Mouse (Mus musculus) hindbrain, embryonic 11.5 days (tissue): Measurements from ENCODE around the gene 2200002D01Rik. TPM values are rescaled to one million over a fixed set of nuclear protein-coding genes. Genes with fewer than 3 reads are reported as not detected.
"Not testable (repeated sequence)": the region's sequence is repeated elsewhere in the genome, so short reads cannot be mapped to it uniquely, and the experiment has no call there.

ENCODE experiments used
- ATAC-seq: fragments of 200-750 bp; cut with Nextera tagmentation; 2 replicates; pipeline ENCODE4 v1.8.0; 2017; ENCODE audit warnings: mild to moderate bottlenecking, moderate TSS enrichment, moderate library complexity; ENCODE audit not compliant: low FRiP score
- DNase-seq: peaks from one replicate; pipeline ENCODE4 v3.0.0-alpha.2; 2015; ENCODE audit warnings: low spot score
- H3K27ac ChIP-seq: fragments of 300-500 bp; sonication (generic); 2 replicates; pipeline ENCODE4 v1.5.1; 2014; ENCODE audit warnings: mild to moderate bottlenecking, low read depth, low read length
- H3K27me3 ChIP-seq: fragments of 300-500 bp; sonication (generic); 2 replicates; pipeline ENCODE4 v1.6.1; 2014; ENCODE audit warnings: mild to moderate bottlenecking, low read length, moderate library complexity, mixed read lengths; ENCODE audit not compliant: control insufficient read depth, insufficient read depth
- H3K36me3 ChIP-seq: fragments of 300-500 bp; sonication (generic); 2 replicates; pipeline ENCODE4 v1.6.1; 2014; ENCODE audit warnings: mild to moderate bottlenecking, low read length, moderate library complexity, mixed read lengths; ENCODE audit not compliant: control insufficient read depth, insufficient read depth
- H3K4me1 ChIP-seq: fragments of 300-500 bp; sonication (generic); replicated peaks from 2 replicates; pipeline ENCODE4 v1.6.1; 2014; ENCODE audit warnings: low read length, mixed read lengths; ENCODE audit not compliant: control insufficient read depth, insufficient read depth
- H3K4me2 ChIP-seq: fragments of 300-500 bp; sonication (generic); replicated peaks from 2 replicates; pipeline ENCODE4 v1.6.1; 2014; ENCODE audit warnings: mild to moderate bottlenecking, low read depth, low read length
- H3K4me3 ChIP-seq: fragments of 300-500 bp; sonication (generic); 2 replicates; pipeline ENCODE4 v1.5.1; 2014; ENCODE audit warnings: low read depth, low read length
- H3K9ac ChIP-seq: fragments of 300-500 bp; sonication (generic); 2 replicates; pipeline ENCODE4 v1.6.1; 2014; ENCODE audit warnings: low read depth, low read length
- H3K9me3 ChIP-seq: fragments of 300-500 bp; sonication (generic); 2 replicates; pipeline ENCODE4 v1.6.1; 2016; ENCODE audit warnings: low read length; ENCODE audit not compliant: control insufficient read depth
- WGBS: fragments of 180-500 bp; shearing (Covaris S2); extraction: QIAGEN DNeasy Blood & Tissue Kit; methylation state at CpG from one replicate; pipeline ENCODE4 v1.1.7; 2014; 5-methylcytosine and 5-hydroxymethylcytosine counted together
- polyA plus RNA-seq: library from polyadenylated mRNA; unstranded; fragments of >200 nt; fragmentation: Nextera tagmentation; extraction: Ambion mirVana; gene quantifications from 2 replicates; pipeline ENCODE4 v1.2.1, GENCODE M21; 2014

2200002D01Rik gene
- polyA plus RNA-seq, 1 experiment from 2014 or later, result 2.5 TPM

DNA sequence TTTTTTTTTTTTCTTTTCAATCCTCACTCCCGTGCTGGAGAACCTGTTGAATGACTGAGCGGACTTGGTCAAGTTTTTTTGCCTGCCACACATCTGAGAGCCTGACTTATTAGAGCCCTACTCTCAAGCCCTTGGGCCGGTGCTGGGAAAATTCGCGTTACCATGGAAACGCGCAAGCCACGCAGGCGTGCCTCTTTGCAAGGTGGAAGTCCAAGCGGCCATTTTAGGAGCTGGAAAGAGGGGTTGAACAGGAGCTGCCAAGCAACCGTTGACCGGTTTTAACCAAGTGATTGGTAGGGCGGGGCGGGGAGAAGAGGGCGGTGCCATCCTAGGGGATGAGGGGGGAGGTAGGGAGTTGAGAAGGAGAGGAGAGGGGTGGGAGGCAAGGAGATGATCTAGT, 33.4 kb downstream of the 2200002D01Rik start:
- no peak overlapping the region for H3K27ac ChIP-seq
- no peaks in the 10 kb centered on the region; the same call in 1 of the 2 replicates for H3K4me1 ChIP-seq
- H3K4me2 ChIP-seq, result no peak overlapping the region
- no peak overlapping the region for H3K4me3 ChIP-seq
- DNase-seq (peak; percentile 10), ATAC-seq (no peak)
- H3K9ac ChIP-seq, result no peak overlapping the region
- peaks cover 13% of the 10 kb centered on the region for H3K27me3 ChIP-seq
- 42% methylated on average over 15 of the region's 15 CpGs for WGBS
- no peaks in the 10 kb centered on the region for H3K36me3 ChIP-seq
- no peaks in the 10 kb centered on the region for H3K9me3 ChIP-seq

DNA sequence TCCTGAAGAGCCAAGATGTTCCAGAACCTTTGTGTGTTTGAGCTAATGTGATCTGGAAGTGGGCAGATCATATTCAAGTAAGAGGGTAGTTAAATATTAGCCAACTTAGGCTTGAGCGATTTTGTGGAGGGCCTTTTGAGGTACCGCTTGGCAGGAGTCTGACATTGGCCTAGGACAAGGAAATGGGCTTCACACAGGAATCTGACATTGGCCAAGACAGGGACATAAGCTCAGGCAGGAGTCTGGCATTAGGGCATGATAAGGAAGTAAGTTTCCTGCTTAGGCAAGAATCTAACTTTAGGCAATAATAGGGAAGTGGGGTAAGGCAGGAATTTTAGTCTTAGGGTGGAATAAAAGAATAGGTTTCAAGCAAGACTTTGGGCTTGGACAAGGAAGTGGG, 34.0 kb downstream of the 2200002D01Rik start:
- peaks cover 13% of the 10 kb centered on the region for H3K27me3 ChIP-seq
- no peaks in the 10 kb centered on the region for H3K9me3 ChIP-seq
- H3K9ac ChIP-seq, result no peak overlapping the region
- ATAC-seq, result no peak
- DNase-seq, result no peak
- H3K27ac ChIP-seq, result no peak overlapping the region
- WGBS, result 71% methylated on average over 2 of the region's 2 CpGs
- no peaks in the 10 kb centered on the region for H3K36me3 ChIP-seq
- H3K4me3 ChIP-seq, result no peak overlapping the region; the same call in 1 of the 2 replicates
- no peak overlapping the region for H3K4me2 ChIP-seq
- H3K4me1 ChIP-seq, result no peaks in the 10 kb centered on the region; the same call in 1 of the 2 replicates

DNA sequence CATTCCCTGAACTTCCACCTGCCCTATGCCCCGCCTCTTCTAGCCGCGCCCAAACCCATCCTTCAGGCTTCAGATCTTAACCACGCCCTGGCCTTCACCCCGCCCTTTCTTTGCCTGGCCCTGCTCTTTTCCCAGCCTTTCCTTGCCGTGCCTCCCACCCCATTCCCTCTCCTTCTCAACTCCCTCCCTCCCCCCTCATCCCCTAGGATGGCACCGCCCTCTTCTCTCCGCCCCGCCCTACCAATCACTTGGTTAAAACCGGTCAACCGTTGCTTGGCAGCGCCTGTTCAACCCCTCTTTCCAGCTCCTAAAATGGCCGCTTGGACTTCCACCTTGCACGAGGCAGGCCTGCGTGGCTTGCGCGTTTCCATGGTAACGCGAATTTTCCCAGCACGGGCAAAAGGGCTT, 34.6 kb downstream of the 2200002D01Rik start, which contains the start of gene Catsperg1:
Catsperg1 (minus strand) TSS at position 361 of the 408 bp plus-strand sequence.
- Histone ChIP-seq H3K4me3 (peak within 1 kb of the TSS; percentile 16; the same call in 1 of the 2 replicates), H3K9ac (no peak within 1 kb of the TSS), H3K4me1 (no peaks in the 10 kb centered on the region; the same call in 1 of the 2 replicates), H3K27me3 (peaks cover 13% of the 10 kb centered on the region), H3K4me2 (peak within 1 kb of the TSS; percentile 23; the same call in 1 of the 2 replicates), H3K9me3 (no peaks in the 10 kb centered on the region), H3K27ac (no peak within 1 kb of the TSS), H3K36me3 (no peaks in the 10 kb centered on the region)
- under 1% methylated on average over 20 of the region's 20 CpGs for WGBS
- ATAC-seq (peak; percentile 82), DNase-seq (peak; percentile 80)

DNA sequence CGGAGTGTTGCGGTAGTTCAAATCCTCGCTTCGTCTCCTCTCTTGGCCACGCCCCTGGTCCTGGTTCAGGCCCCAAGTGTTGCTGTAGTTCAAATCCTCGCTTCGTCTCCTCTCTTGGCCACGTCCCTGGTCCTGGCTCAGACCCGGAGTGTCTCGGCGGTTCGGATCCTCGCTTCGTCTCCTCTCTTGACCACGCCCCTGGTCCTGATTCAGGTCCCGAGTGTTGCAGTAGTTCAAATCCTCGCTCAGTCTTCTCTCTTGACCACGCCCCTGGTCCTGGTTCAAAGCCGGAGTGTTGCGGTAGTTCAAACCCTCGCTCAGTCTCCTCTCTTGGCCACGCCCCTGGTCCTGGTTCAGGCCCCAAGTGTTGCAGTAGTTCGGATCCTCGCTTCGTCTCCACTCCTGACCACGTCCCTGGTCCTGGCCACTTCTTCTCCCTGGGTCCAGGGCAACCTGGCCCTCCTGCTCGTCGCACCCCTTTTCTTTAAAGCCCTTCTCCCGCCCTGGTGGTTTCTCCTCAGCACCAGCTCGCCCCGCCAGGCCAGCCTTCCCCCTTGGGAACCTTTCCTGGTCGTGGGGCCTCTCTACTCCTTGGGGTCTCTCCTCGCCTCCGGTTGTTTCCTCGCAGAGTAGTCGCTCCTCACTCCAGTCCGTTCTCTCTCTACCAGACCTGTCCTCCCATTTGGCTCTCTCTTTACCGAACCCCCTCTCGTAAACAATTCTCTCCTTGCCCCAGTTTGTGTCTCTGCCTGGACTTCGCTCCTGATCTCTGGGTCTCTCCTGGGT, 35.3 kb downstream of the 2200002D01Rik start:
- peak; percentile 14 for DNase-seq
- H3K4me3 ChIP-seq, result not testable (repeated sequence)

DNA sequence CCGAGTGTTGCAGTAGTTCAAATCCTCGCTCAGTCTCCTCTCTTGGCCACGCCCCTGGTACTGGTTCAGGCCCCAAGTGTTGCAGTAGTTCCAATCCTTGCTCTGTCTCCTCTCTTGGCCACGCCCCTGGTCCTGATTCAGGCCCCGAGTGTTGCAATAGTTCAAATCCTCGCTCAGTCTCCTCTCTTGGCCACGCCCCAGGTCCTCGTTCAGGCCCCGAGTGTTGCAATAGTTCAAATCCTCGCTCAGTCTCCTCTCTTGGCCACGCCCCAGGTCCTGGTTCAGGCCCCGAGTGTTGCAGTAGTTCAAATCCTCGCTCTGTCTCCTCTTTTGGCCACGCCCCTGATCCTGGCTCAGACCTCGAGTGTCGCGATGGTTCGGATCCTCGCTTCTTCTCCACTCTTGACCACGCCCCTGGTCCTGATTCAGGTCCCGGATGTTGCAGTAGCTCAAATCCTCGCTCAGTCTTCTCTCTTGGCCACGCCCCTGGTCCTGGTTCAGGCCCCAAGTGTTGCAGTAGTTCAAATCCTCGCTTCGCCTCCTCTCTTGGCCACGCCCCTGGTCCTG, 36.0 kb downstream of the 2200002D01Rik start:
- Histone ChIP-seq H3K4me1 (no peaks in the 10 kb centered on the region; the same call in 1 of the 2 replicates), H3K36me3 (no peaks in the 10 kb centered on the region), H3K9me3 (no peaks in the 10 kb centered on the region), H3K9ac (no peak overlapping the region), H3K4me2 (no peak overlapping the region), H3K27ac (no peak overlapping the region), H3K27me3 (peaks cover 13% of the 10 kb centered on the region), H3K4me3 (no peak overlapping the region)
- WGBS, result 11% methylated on average over 26 of the region's 26 CpGs
- no peak for ATAC-seq
- peak; percentile 37 for DNase-seq

More for the DNA sequence above, 35.3 kb downstream of the 2200002D01Rik start:
- H3K9me3 ChIP-seq, H3K9ac ChIP-seq, H3K36me3 ChIP-seq, H3K27ac ChIP-seq, H3K4me2 ChIP-seq, H3K4me1 ChIP-seq: not testable (repeated sequence)
- WGBS, result 12% methylated on average over 40 of the region's 40 CpGs
- peak; percentile 37 for ATAC-seq
- peaks cover 13% of the 10 kb centered on the region for H3K27me3 ChIP-seq

DNA sequence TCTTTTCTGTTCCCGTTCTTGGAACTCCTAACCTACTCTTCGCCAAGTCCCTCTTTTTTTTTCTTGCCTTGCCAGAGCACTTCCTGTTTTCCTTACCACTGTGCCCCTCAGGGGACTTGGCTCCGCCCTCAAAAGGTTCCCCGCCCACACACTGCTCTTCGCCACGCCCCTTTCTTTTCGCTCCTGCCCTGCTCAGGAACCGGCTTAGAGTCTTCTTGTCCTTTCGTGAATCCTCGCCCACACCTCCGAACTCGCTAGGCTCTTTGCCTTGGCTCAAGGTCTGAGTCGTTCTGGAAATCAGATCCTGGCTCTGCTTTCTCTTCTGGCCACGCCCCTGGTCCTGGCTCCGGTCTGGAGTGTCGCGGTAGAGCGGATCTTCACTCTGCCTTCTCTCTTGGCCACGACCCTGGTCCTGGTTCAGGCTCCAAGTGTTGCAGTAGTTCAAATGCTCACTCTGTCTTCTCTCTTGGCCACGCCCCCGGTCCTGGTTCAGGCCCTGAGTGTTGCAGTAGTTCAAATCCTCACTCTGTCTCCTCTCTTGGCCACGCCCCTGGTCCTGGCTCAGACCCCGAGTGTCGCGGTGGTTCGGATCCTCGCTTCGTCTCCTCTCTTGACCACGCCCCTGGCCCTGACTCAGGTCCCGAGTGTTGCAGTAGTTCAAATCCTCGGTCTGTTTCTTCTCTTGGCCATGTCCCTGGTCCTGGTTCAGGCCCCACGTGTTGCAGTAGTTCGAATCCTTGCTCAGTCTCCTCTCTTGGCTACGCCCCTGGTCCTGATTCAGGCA, 36.7 kb downstream of the 2200002D01Rik start:
- ATAC-seq, result peak; percentile 46; the same call in 1 of the 2 replicates

DNA sequence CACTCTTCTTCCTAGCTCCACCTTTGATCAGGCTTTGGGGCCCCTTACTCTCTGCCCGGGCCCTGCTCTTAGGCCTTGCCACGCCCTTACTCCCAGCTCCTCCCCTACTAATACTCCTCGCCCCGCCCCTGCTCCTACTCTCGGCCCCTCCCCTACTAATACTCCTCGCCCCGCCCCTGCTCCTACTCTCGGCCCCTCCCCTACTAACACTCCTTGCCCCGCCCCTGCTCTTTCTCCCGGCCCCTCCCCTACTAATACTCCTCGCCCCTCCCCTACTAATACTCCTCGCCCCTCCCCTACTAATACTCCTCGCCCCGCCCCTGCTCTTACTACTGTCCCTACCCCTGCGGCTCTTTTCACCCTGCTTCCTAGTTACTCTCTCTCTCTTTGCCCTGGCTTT, 37.3 kb downstream of the 2200002D01Rik start:
- not testable (repeated sequence) for DNase-seq, H3K36me3 ChIP-seq, H3K27ac ChIP-seq, H3K4me1 ChIP-seq, H3K9ac ChIP-seq, H3K9me3 ChIP-seq, H3K4me2 ChIP-seq
- 29% methylated on average over 15 of the region's 15 CpGs for WGBS
- peak; percentile 17; the same call in 1 of the 2 replicates for ATAC-seq
- Histone ChIP-seq H3K27me3 (peaks cover 13% of the 10 kb centered on the region), H3K4me3 (0 out of 2 replicates have a peak overlapping the region, but pooled peaks have one; percentile 25)

More for the DNA sequence above, 36.7 kb downstream of the 2200002D01Rik start:
- H3K4me1 ChIP-seq, result no peaks in the 10 kb centered on the region; the same call in 1 of the 2 replicates
- H3K36me3 ChIP-seq, result no peaks in the 10 kb centered on the region
- no peak overlapping the region for H3K9ac ChIP-seq
- H3K4me3 ChIP-seq, result peak overlapping the region; percentile 25
- no peaks in the 10 kb centered on the region for H3K9me3 ChIP-seq
- peaks cover 13% of the 10 kb centered on the region for H3K27me3 ChIP-seq
- 4% methylated on average over 34 of the region's 34 CpGs for WGBS
- H3K4me2 ChIP-seq, result peak overlapping the region; percentile 22
- peak; percentile 81 for DNase-seq
- H3K27ac ChIP-seq, result no peak overlapping the region

DNA sequence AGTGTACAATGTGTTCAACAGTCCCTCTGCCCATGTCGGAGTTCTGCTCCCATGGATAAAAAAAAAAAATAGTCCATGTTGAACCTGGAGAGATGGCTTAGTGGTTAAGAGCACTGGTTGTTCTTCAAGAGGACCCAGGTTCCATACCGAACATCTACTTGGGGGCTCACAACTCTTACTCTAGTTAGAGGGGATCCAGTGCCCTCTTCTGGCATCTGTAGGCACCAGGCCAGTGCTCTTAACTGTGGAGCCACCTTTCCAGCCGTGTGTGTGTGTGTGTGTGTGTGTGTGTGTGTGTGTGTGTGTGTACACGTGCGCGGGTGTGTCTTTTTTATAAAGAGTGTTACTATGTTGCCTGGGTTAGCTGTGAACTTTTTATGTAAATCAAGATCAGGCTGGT, 45.7 kb downstream of the 2200002D01Rik start:
- Histone ChIP-seq H3K9me3 (no peaks in the 10 kb centered on the region), H3K36me3 (no peaks in the 10 kb centered on the region), H3K27ac (no peak overlapping the region), H3K4me3 (no peak overlapping the region), H3K9ac (no peak overlapping the region), H3K27me3 (no peaks in the 10 kb centered on the region), H3K4me2 (no peak overlapping the region), H3K4me1 (no peaks in the 10 kb centered on the region)
- DNase-seq (no peak), ATAC-seq (no peak)
- WGBS, result 89% methylated on average over 6 of the region's 6 CpGs
